Mouse (Mus musculus): ENCODE measurements around the gene Bcl2a1d. TPM values are rescaled to one million over a fixed set of nuclear protein-coding genes. Genes with fewer than 3 reads are reported as not detected.
A peak's percentile ranks its signal among the peaks of the same experiment; 100 is the strongest.
"Not testable (repeated sequence)": the region's sequence is repeated elsewhere in the genome, so short reads cannot be mapped to it uniquely, and the experiment has no call there.

The Bcl2a1d gene
- polyA plus RNA-seq, 1 experiment from 2014 or later: 0.25 TPM

DNA sequence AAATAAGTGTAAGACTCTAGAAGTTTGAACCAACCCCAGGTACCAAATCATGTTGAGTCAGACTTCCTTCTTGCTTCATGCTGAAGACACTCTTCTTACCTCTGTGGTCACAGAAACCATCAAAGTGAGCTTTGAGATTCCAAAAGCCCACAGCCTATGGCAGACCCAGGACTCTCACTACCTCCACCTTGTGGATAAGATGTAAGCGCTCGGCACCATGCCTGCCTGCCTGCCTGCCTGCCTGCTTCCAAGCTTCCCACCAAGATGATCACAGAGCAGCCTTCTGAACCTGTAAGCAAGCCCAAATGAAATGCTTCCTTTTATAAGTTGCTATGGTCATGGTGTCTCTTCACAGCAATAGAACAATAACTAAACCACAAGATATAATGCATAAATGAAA is 13.6 kb downstream of the Bcl2a1d start:
- H3K9ac ChIP-seq; H3K4me1 ChIP-seq (replicated peaks); H3K27ac ChIP-seq (replicated peaks); H3K4me3 ChIP-seq; ATAC-seq (ENCODE audit: low read depth); H3K36me3 ChIP-seq; H3K27me3 ChIP-seq; H3K9me3 ChIP-seq: not testable (repeated sequence)
- 0 out of 2 replicates have a peak overlapping the region, but pooled peaks have one; percentile 18 for H3K4me2 ChIP-seq
- 31% methylated on average over 2 of the region's 2 CpGs for WGBS

- WGBS: 88% methylated on average over 5 of the region's 5 CpGs
- not testable (repeated sequence) for H3K9me3 ChIP-seq, H3K36me3 ChIP-seq
Measured at GRCm38 (mm10) chr9:88714515-88714914, 17.2 kb downstream of the Bcl2a1d start.

GRCm38 (mm10) chr9:88712164-88712749 is 19.5 kb downstream of the Bcl2a1d start:
- H3K4me2 ChIP-seq; H3K9me3 ChIP-seq; H3K27ac ChIP-seq (replicated peaks); H3K9ac ChIP-seq; H3K4me1 ChIP-seq (replicated peaks); H3K4me3 ChIP-seq; H3K36me3 ChIP-seq; ATAC-seq (ENCODE audit: low read depth); H3K27me3 ChIP-seq: not testable (repeated sequence)
- 82% methylated on average over 3 of the region's 3 CpGs for WGBS

More at GRCm38 (mm10) chr9:88714515-88714914, 17.2 kb downstream of the Bcl2a1d start:
- not testable (repeated sequence) for H3K4me3 ChIP-seq; H3K27me3 ChIP-seq; H3K9ac ChIP-seq; H3K4me1 ChIP-seq (replicated peaks); H3K27ac ChIP-seq (replicated peaks); ATAC-seq (ENCODE audit: low read depth); H3K4me2 ChIP-seq

DNA sequence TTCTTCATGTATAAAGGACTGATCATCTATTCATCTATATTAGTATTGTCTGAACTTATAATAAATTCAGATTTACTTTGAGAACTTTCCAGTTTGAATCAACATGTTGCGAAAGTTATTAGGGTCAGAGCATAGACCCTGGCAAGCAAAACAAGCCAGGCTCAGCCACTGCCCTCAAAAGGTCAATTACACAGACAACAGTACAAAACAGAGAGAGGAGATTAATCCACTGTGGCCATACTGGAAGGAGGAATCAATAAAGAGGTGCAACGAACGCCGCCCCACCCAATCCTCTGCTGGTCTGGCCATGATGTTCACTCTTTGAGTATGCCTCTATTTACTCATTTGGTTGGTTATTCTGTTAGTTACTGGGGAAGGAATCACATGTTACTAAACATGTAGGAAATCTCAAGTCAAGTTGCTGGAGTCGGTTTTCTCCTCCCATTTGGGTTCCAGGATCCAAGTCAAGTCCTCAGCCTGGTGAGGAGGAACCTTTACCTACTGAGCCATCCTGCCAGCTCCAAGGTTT is 20.7 kb downstream of the Bcl2a1d start:
- H3K4me3 ChIP-seq; H3K4me2 ChIP-seq; H3K4me1 ChIP-seq (replicated peaks); ATAC-seq (ENCODE audit: low read depth); H3K27ac ChIP-seq (replicated peaks); H3K27me3 ChIP-seq; H3K9me3 ChIP-seq; H3K9ac ChIP-seq; H3K36me3 ChIP-seq: not testable (repeated sequence)
- WGBS: 93% methylated on average over 4 of the region's 5 CpGs

- not testable (repeated sequence) for ATAC-seq (ENCODE audit: low read depth); H3K36me3 ChIP-seq; H3K4me1 ChIP-seq (replicated peaks); H3K4me3 ChIP-seq; H3K27me3 ChIP-seq; H3K27ac ChIP-seq (replicated peaks); H3K9ac ChIP-seq; H3K9me3 ChIP-seq; H3K4me2 ChIP-seq
- WGBS: 90% methylated on average over 2 of the region's 2 CpGs
Measured at GRCm38 (mm10) chr9:88710439-88710838, 21.3 kb downstream of the Bcl2a1d start.

DNA sequence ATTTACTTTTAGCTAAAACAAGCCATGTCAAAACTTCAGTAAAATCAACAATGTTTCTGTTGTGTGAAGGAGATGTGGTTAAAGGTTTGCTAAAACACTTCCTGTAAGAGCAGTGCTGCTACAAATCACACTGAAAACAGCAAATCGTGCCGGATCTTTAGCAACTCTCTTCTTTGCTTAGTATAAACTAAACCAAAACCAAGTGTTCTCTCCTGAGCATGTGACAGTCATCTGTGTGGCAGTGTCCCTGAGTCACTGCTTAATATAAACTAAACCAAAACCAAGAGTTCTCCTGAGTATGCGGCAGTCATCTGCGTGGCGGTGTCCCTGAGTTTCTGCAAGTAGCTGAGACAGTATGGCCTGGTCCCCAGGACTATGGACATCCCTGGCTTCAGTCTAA is 21.9 kb downstream of the Bcl2a1d start:
- not testable (repeated sequence) for ATAC-seq (ENCODE audit: low read depth); H3K4me1 ChIP-seq (replicated peaks); H3K9me3 ChIP-seq; H3K9ac ChIP-seq; H3K27me3 ChIP-seq; H3K36me3 ChIP-seq; H3K4me2 ChIP-seq; H3K4me3 ChIP-seq; H3K27ac ChIP-seq (replicated peaks)
- WGBS: 95% methylated on average over 5 of the region's 5 CpGs

- Histone ChIP-seq H3K36me3 (no peaks in the 10 kb centered on the region), H3K4me1 (replicated peaks) (no peaks in the 10 kb centered on the region), H3K9me3 (no peaks in the 10 kb centered on the region), H3K27ac (replicated peaks) (no peak overlapping the region), H3K27me3 (no peaks in the 10 kb centered on the region), H3K4me3 (no peak overlapping the region), H3K9ac (no peak overlapping the region), H3K4me2 (no peak overlapping the region)
- 90% methylated on average over 6 of the region's 6 CpGs for WGBS
- ATAC-seq (ENCODE audit: low read depth): no peak
Measured at GRCm38 (mm10) chr9:88709304-88709703, 22.4 kb downstream of the Bcl2a1d start.

DNA sequence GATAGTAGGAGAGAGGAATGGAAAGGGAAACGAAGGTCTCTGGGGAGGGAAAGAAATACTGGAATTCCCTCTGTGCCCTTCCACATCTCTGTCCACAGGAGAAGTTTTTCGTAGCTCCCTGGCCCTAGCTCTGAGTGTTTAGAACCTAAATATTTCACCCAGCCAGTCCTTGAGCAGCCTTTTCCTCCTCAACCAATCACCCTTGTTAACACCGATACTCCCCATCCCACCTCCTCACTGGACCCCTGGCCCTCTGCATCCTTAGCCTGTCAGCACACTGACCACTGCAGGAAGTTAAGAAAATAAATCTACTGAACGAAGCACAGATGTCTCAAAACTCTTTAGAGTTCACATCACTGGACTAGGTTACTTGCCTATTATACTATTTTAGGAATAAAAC is 25.0 kb downstream of the Bcl2a1d start:
- ATAC-seq (ENCODE audit: low read depth): no peak
- H3K9me3 ChIP-seq: no peaks in the 10 kb centered on the region
- WGBS: 65% methylated on average over 4 of the region's 4 CpGs
- no peak overlapping the region for H3K27ac ChIP-seq (replicated peaks)
- H3K4me3 ChIP-seq: no peak overlapping the region
- H3K36me3 ChIP-seq: no peaks in the 10 kb centered on the region
- no peaks in the 10 kb centered on the region for H3K4me1 ChIP-seq (replicated peaks)
- H3K9ac ChIP-seq: no peak overlapping the region
- H3K27me3 ChIP-seq: no peaks in the 10 kb centered on the region
- H3K4me2 ChIP-seq: no peak overlapping the region

DNA sequence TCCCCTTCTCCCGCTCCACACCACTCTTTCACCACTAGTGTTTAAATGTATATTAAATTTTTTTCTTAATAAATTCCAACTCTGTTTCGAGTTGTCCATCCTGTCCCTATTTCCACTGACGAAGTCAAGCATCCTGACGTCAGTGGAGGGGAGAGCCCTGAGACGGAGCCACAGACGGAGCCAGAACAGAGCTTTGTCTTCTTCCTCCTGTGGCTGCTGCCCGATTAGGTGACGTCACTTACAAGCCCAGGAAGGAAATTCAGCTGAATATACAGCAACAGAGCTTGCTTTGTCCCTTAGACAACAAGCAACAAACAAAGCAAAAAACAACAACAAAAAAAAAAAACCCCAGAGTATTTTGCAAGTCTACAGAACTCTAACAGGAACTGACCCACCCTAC is 26.6 kb downstream of the Bcl2a1d start:
- not testable (repeated sequence) for ATAC-seq (ENCODE audit: low read depth); H3K4me2 ChIP-seq; H3K9ac ChIP-seq; H3K9me3 ChIP-seq; H3K4me3 ChIP-seq; H3K36me3 ChIP-seq; H3K27me3 ChIP-seq; H3K4me1 ChIP-seq (replicated peaks); H3K27ac ChIP-seq (replicated peaks)
- 86% methylated on average over 8 of the region's 8 CpGs for WGBS

DNA sequence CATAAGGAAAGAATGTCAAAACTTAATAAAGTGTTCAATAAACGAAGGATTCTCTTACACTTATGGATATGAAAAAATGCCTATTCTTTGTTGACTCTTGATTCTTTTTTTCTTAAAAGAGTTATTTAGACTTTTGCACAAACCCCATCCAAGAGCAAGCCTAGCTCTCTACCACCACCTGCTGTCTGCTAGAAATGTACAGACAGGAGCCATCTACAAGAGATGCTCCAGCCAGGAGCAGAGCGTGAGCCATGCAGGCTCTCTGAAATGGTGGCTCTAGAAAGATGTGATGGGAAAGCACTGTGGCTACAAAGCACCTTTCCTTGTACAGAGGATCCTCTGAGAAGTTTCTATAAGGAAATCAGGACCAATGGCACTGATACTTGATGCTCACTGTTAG is 33.0 kb downstream of the Bcl2a1d start:
- not testable (repeated sequence) for H3K9me3 ChIP-seq; H3K9ac ChIP-seq; H3K27me3 ChIP-seq; H3K4me2 ChIP-seq; H3K27ac ChIP-seq (replicated peaks); H3K4me1 ChIP-seq (replicated peaks); ATAC-seq (ENCODE audit: low read depth); H3K4me3 ChIP-seq; H3K36me3 ChIP-seq
- no CpG with 5 or more reads among the region's 2 CpGs for whole genome bisulfite sequencing

DNA sequence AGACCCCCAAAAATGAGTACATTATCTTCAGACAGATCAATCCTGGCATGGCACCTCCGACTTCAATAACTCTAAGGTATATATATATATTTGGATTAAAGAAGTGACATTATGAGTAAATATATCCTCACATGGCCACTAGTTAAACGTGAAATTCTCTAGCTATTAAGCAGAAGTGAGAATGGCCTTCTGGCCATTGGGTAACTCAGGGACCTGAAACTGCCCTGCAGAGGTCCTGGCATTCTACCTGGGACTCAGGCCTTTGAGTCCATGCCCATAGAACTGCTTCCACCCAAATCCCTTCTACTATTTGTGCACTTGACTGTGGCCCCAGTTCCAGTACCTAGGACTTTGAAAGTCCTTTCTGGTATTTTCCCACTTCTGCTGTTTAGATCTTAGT is 40.4 kb downstream of the Bcl2a1d start:
- not testable (repeated sequence) for H3K27ac ChIP-seq (replicated peaks); ATAC-seq (ENCODE audit: low read depth); H3K9ac ChIP-seq; H3K36me3 ChIP-seq; H3K4me2 ChIP-seq; H3K9me3 ChIP-seq; H3K27me3 ChIP-seq; H3K4me1 ChIP-seq (replicated peaks); H3K4me3 ChIP-seq
- WGBS: 86% methylated on average over 2 of the region's 2 CpGs

DNA sequence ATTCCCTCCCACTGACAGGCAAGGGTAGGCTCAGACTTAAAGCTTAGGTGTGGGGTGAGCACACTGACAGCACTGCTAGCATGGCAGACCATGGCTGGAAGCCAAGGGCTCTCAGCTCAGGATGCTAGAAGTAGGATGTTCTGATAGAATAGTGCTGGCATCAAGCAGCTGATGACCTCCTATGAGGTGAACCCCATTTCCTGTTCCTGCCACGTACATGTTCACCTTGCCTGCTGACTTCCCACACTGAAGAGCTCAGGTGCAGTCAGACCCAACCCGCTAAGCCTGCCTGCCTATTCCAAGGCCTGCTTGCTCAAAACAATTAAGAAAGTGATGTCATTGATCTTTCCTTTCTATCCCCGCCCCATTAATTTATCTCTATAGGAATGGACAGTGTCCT is 42.3 kb downstream of the Bcl2a1d start:
- not testable (repeated sequence) for H3K4me1 ChIP-seq (replicated peaks); H3K9ac ChIP-seq; ATAC-seq (ENCODE audit: low read depth); H3K27me3 ChIP-seq; H3K36me3 ChIP-seq; H3K9me3 ChIP-seq; H3K4me3 ChIP-seq; H3K4me2 ChIP-seq; H3K27ac ChIP-seq (replicated peaks)
- WGBS: 93% methylated on average over 3 of the region's 3 CpGs

DNA sequence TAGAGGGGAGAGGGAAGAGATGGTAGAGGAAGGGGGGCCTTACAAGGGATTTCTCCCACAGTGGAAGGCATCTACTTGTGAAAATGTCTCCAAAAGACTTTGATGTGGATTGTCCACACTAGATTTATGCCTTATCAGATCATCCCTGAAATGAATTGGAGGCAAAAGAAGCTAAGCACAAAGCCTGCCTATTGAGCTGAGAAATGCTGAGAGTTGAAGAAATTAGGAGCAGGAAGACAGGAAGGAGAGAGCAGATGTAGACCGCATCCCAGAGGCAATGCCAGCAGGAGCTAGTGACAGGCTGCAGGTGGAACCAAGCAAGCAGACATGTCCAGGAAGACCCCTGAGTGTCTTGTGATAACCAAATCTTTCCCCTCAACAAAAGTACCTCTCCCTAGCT is 45.0 kb downstream of the Bcl2a1d start:
- ATAC-seq (ENCODE audit: low read depth); H3K36me3 ChIP-seq; H3K4me2 ChIP-seq; H3K9ac ChIP-seq; H3K27me3 ChIP-seq; H3K27ac ChIP-seq (replicated peaks); H3K4me1 ChIP-seq (replicated peaks); H3K9me3 ChIP-seq; H3K4me3 ChIP-seq: not testable (repeated sequence)
- WGBS: 95% methylated on average over 1 of the region's 1 CpGs

Measured in neural tube, embryonic 13.5 days (tissue).